Mouse (Mus musculus) T-helper 1 cell (primary cell): Measurements from ENCODE around the gene Pate2.
"Not testable (repeated sequence)": the region's sequence is repeated elsewhere in the genome, so short reads cannot be mapped to it uniquely, and the experiment has no call there.

Experiments
- in situ Hi-C: fragments of 300-600 bp; cut with MboI, MseI; formaldehyde crosslinking; loops from one replicate; pipeline ENCODE4 v1.15.1; 2025; ENCODE audit warnings: high pct_unique_total_duplicates

Pate2 gene

GRCm38 (mm10) chr9:35556494-35557102 lies 13.5 kb upstream of the Pate2 start:
- in situ Hi-C loops, result no loop called here

- in situ Hi-C loops, result no loop called here
Observed at GRCm38 (mm10) chr9:35558257-35559008, 11.7 kb upstream of the Pate2 start, which contains the start of the genes Ddx25 and Pus3. Ddx25 (minus strand) TSS chr9:35558528. Pus3 (plus strand) TSS chr9:35558595.

- in situ Hi-C loops, result no loop called here
Observed at GRCm38 (mm10) chr9:35559009-35559890, 10.8 kb upstream of the Pate2 start.

GRCm38 (mm10) chr9:35561076-35561475 lies 9.0 kb upstream of the Pate2 start:
- in situ Hi-C loops, result no loop called here

GRCm38 (mm10) chr9:35561583-35561982 lies 8.5 kb upstream of the Pate2 start:
- in situ Hi-C loops, result no loop called here

GRCm38 (mm10) chr9:35564536-35565240 lies 5.4 kb upstream of the Pate2 start:
- in situ Hi-C loops, result no loop called here

- in situ Hi-C loops, result no loop called here
Observed at GRCm38 (mm10) chr9:35567995-35568394, 2.1 kb upstream of the Pate2 start.

GRCm38 (mm10) chr9:35570663-35571062 lies 579 bp downstream of the Pate2 start:
- in situ Hi-C loops, result no loop called here

- in situ Hi-C loops, result no loop called here
Observed at GRCm38 (mm10) chr9:35574416-35574815, 4.3 kb downstream of the Pate2 start.

GRCm38 (mm10) chr9:35587674-35588073 lies 17.6 kb downstream of the Pate2 start:
- in situ Hi-C loops, result loop anchor here (25.0 kb wide), 1 partner anchor 1125 kb away; no protein-coding TSS in a partner anchor

GRCm38 (mm10) chr9:35592903-35593302 lies 22.8 kb downstream of the Pate2 start:
- in situ Hi-C loops, result loop anchor here (25.0 kb wide), 1 partner anchor 1119 kb away; no protein-coding TSS in a partner anchor

- in situ Hi-C loops, result loop anchor here (10.0 kb wide), 1 partner anchor 1497 kb away; no protein-coding TSS in a partner anchor
Observed at GRCm38 (mm10) chr9:35607647-35608405, 37.7 kb downstream of the Pate2 start.

- in situ Hi-C loops, result no loop called here
Observed at GRCm38 (mm10) chr9:35611841-35612240, 41.8 kb downstream of the Pate2 start, which contains the start of gene Pate4. Pate4 (minus strand) TSS chr9:35611941.

GRCm38 (mm10) chr9:35614005-35614404 lies 43.9 kb downstream of the Pate2 start:
- in situ Hi-C loops, result no loop called here

GRCm38 (mm10) chr9:35616784-35617183 lies 46.7 kb downstream of the Pate2 start:
- in situ Hi-C loops, result not testable (repeated sequence)

GRCm38 (mm10) chr9:35632981-35633380 lies 62.9 kb downstream of the Pate2 start:
- in situ Hi-C loops, result no loop called here

GRCm38 (mm10) chr9:35648102-35648501 lies 78.0 kb downstream of the Pate2 start, which contains the start of gene Pate3:
Pate3 (minus strand) TSS chr9:35648202.
- in situ Hi-C loops, result no loop called here

GRCm38 (mm10) chr9:35673557-35673956 lies 103.5 kb downstream of the Pate2 start:
- in situ Hi-C loops, result no loop called here

- in situ Hi-C loops, result no loop called here
Observed at GRCm38 (mm10) chr9:35687013-35687412, 116.9 kb downstream of the Pate2 start, which contains the start of gene Pate1. Pate1 (minus strand) TSS chr9:35687390.

- in situ Hi-C loops, result no loop called here
Observed at GRCm38 (mm10) chr9:35691924-35692323, 121.8 kb downstream of the Pate2 start.
